In genomic region chr19:59687681-59688080, GRCm38 (mm10) we compare ENCODE assay signal across 24 mouse cellular contexts.
DNase-seq lines count a peak whose midpoint lies in the region; ATAC-seq and TF ChIP-seq lines count a peak whose summit lies in the region.
"Had no signal": no experiment of that assay in that cellular context is flagged by ENCODE, and none has a peak within 500 bp of the region (broad histone marks: within the 10 kb centered on the region; RNA-seq: fewer than 3 reads in every experiment).

No protein-coding gene starts in this region.

- 79% methylated on average over 1 of the region's 1 CpGs for WGBS in heart, embryonic 10.5 days
- 59% methylated on average over 1 of the region's 1 CpGs for WGBS in kidney, adult 2 months
- 74% methylated on average over 1 of the region's 1 CpGs for WGBS in kidney, embryonic 16.5 days
- WGBS in forebrain, embryonic 15.5 days, result 88% methylated on average over 1 of the region's 1 CpGs

- no peaks in the 10 kb centered on the region for H3K4me1 ChIP-seq in heart, embryonic 10.5 days
- peaks cover 26% of the 10 kb centered on the region for H3K4me1 ChIP-seq in kidney, adult 2 months (ENCODE audit: control insufficient read depth, insufficient read depth, low read length)
- H3K4me1 ChIP-seq in kidney, embryonic 16.5 days (ENCODE audit: insufficient read depth, low read length), result peaks cover 44% of the 10 kb centered on the region
- no peaks in the 10 kb centered on the region for H3K4me1 ChIP-seq in forebrain, embryonic 15.5 days
- H3K4me1 ChIP-seq: heart, embryonic 12.5 days; liver, embryonic 12.5 days; stomach, embryonic 15.5 days had no signal

- no peak for ATAC-seq in kidney, embryonic 16.5 days (ENCODE audit: low FRiP score, low TSS enrichment)
- ATAC-seq in forebrain, embryonic 15.5 days (replicated peaks), result no peak
- ATAC-seq: forebrain, embryonic 14.5 days; liver, embryonic 12.5 days; liver, postnatal 0 days; midbrain, embryonic 13.5 days had no signal

- no peak for TF ChIP-seq POLR2A in kidney, adult 2 months (IDR thresholded peaks at IDR 0.05; ENCODE audit: low read depth, low read length)

- H3K4me3 ChIP-seq in heart, embryonic 10.5 days, result no peak overlapping the region
- H3K4me3 ChIP-seq in kidney, adult 2 months (ENCODE audit: insufficient read depth, low read depth, low read length), result no peak overlapping the region
- no peak overlapping the region for H3K4me3 ChIP-seq in kidney, embryonic 16.5 days (ENCODE audit: low read length)
- no peak overlapping the region for H3K4me3 ChIP-seq in forebrain, embryonic 15.5 days
- H3K4me3 ChIP-seq: embryonic facial prominence, embryonic 12.5 days; heart, embryonic 12.5 days; hindbrain, embryonic 13.5 days; liver, embryonic 12.5 days; midbrain, embryonic 13.5 days; stomach, embryonic 15.5 days had no signal

- peak; percentile 49 for DNase-seq in heart, adult 11 months
- no peak for DNase-seq in heart, embryonic 10.5 days (ENCODE audit: low spot score)
- peak; percentile 82 for DNase-seq in kidney, adult 2 months
- peak; percentile 60 to 71 for DNase-seq in kidney, postnatal 36 days
- DNase-seq in yolk sac, embryonic 10.5 days (ENCODE audit: low spot score), result no peak
- DNase-seq: adrenal gland, adult 8-10 months; cerebellum, adult 9-10 months; embryo, embryonic 11 days; gastrocnemius, postnatal 25 days; heart, adult 18-20 months; heart, postnatal 4 days; left cerebral cortex, postnatal 4 days; liver, postnatal 0 days; lung, postnatal 36 days had no signal

- H3K27ac ChIP-seq in heart, embryonic 10.5 days, result no peak overlapping the region
- no peak overlapping the region for H3K27ac ChIP-seq in kidney, adult 2 months (ENCODE audit: insufficient read depth, low read depth, low read length)
- H3K27ac ChIP-seq in kidney, embryonic 16.5 days (ENCODE audit: low read length), result peak overlapping the region; percentile 91
- H3K27ac ChIP-seq in forebrain, embryonic 15.5 days (replicated peaks), result no peak overlapping the region
- H3K27ac ChIP-seq: embryonic facial prominence, embryonic 12.5 days; hindbrain, embryonic 13.5 days; liver, embryonic 12.5 days; midbrain, embryonic 13.5 days; stomach, embryonic 15.5 days had no signal

- no peak overlapping the region for H3K9ac ChIP-seq in kidney, embryonic 16.5 days (replicated peaks; ENCODE audit: low read length)
- H3K9ac ChIP-seq in forebrain, embryonic 15.5 days (replicated peaks), result no peak overlapping the region
- H3K9ac ChIP-seq: embryonic facial prominence, embryonic 12.5 days; heart, embryonic 12.5 days; hindbrain, embryonic 13.5 days; liver, embryonic 12.5 days; liver, postnatal 0 days; midbrain, embryonic 13.5 days; stomach, embryonic 15.5 days had no signal

- no peaks in the 10 kb centered on the region for H3K27me3 ChIP-seq in heart, embryonic 10.5 days (ENCODE audit: insufficient read depth, poor library complexity, severe bottlenecking)
- H3K27me3 ChIP-seq in kidney, adult 2 months (replicated peaks; ENCODE audit: control insufficient read depth, insufficient read depth, low read length), result no peaks in the 10 kb centered on the region
- no peaks in the 10 kb centered on the region for H3K27me3 ChIP-seq in kidney, embryonic 16.5 days (ENCODE audit: insufficient read depth, low read length)
- no peaks in the 10 kb centered on the region for H3K27me3 ChIP-seq in forebrain, embryonic 15.5 days
- H3K27me3 ChIP-seq: CH12.LX; embryonic facial prominence, embryonic 12.5 days; heart, embryonic 12.5 days; hindbrain, embryonic 13.5 days; liver, embryonic 12.5 days; midbrain, embryonic 13.5 days; stomach, embryonic 15.5 days had no signal

- no peak overlapping the region for H3K4me2 ChIP-seq in kidney, embryonic 16.5 days (replicated peaks; ENCODE audit: low read depth, low read length)
- H3K4me2 ChIP-seq in forebrain, embryonic 15.5 days (replicated peaks), result no peak overlapping the region
- H3K4me2 ChIP-seq: embryonic facial prominence, embryonic 12.5 days; heart, embryonic 12.5 days; hindbrain, embryonic 13.5 days; liver, embryonic 12.5 days; midbrain, embryonic 13.5 days; stomach, embryonic 15.5 days had no signal

- no peaks in the 10 kb centered on the region for H3K9me3 ChIP-seq in heart, embryonic 10.5 days
- no peaks in the 10 kb centered on the region for H3K9me3 ChIP-seq in kidney, embryonic 16.5 days (ENCODE audit: low read length)
- H3K9me3 ChIP-seq in forebrain, embryonic 15.5 days, result no peaks in the 10 kb centered on the region
- H3K9me3 ChIP-seq: embryonic facial prominence, embryonic 12.5 days; heart, embryonic 12.5 days; hindbrain, embryonic 13.5 days; liver, embryonic 12.5 days; midbrain, embryonic 13.5 days; stomach, embryonic 15.5 days had no signal

- no peaks in the 10 kb centered on the region for H3K36me3 ChIP-seq in heart, embryonic 10.5 days
- no peaks in the 10 kb centered on the region for H3K36me3 ChIP-seq in kidney, adult 2 months (ENCODE audit: control insufficient read depth, insufficient read depth, low read length)
- no peaks in the 10 kb centered on the region for H3K36me3 ChIP-seq in kidney, embryonic 16.5 days (ENCODE audit: insufficient read depth, low read length)
- H3K36me3 ChIP-seq in forebrain, embryonic 15.5 days, result no peaks in the 10 kb centered on the region
- H3K36me3 ChIP-seq: embryonic facial prominence, embryonic 12.5 days; heart, embryonic 12.5 days; hindbrain, embryonic 13.5 days; liver, embryonic 12.5 days; midbrain, embryonic 13.5 days; stomach, embryonic 15.5 days had no signal

- TF ChIP-seq CTCF in kidney, adult 2 months (conservative IDR thresholded peaks at IDR 0.05; ENCODE audit: insufficient read depth, insufficient read length, low read depth, low read length), result no peak

Comparison
In these comparisons a context has a peak if more than half of its experiments do, and no peak if none do; other contexts are left out.
1. DNase-seq: peak in heart, adult 11 months (single experiment), kidney, adult 2 months (single experiment) and kidney, postnatal 36 days (2 of 2); none in heart, embryonic 10.5 days (single experiment) and yolk sac, embryonic 10.5 days (single experiment).